Mouse (Mus musculus) liver, adult 2 months (tissue): ENCODE measurements at regions not wholly inside any gene's neighbourhood (a gene's known extent, or its start where the extent isn't known, plus 50 kb on each side); places are given as distances from the start of the nearest gene placed in this dataset.

Experiments used
- CTCF ChIP-seq: fragments of 200-500 bp; IDR thresholded peaks from 2 replicates; pipeline ENCODE4 v1.5.1; 2011; ENCODE audit warnings: low read depth, low read length, control low read depth
- POLR2A ChIP-seq: fragments of 200-500 bp; IDR thresholded peaks from 2 replicates; pipeline ENCODE4 v1.6.1; 2011; ENCODE audit warnings: low read length, control low read depth; ENCODE audit not compliant: insufficient read depth; ENCODE audit errors: extremely low read depth

GRCm38 (mm10) chr14:67573451-67573995 is 1564.5 kb upstream of the Gulo start:
- TF ChIP-seq POLR2A (no peak), CTCF (no peak)
